Mouse (Mus musculus): ENCODE data around the gene Fam20a. TPM values are rescaled to one million over a fixed set of nuclear protein-coding genes. Genes with fewer than 3 reads are reported as not detected.

The Fam20a gene
- polyA plus RNA-seq, 1 experiment from 2014 or later, result 3.2 TPM

- no peak for ATAC-seq (ENCODE audit: borderline replicate concordance, extremely low read depth, low FRiP score, low TSS enrichment)
- Histone ChIP-seq H3K9me3 (no peaks in the 10 kb centered on the region), H3K4me3 (no peak overlapping the region), H3K9ac (no peak overlapping the region), H3K27me3 (no peaks in the 10 kb centered on the region), H3K4me2 (no peak overlapping the region), H3K27ac (no peak overlapping the region), H3K36me3 (peaks cover under 1% of the 10 kb centered on the region; the same call in 1 of the 2 replicates), H3K4me1 (peaks cover 13% of the 10 kb centered on the region)
- 77% methylated on average over 3 of the region's 3 CpGs for WGBS
Observed at GRCm38 (mm10) chr11:109675208-109675607, 46.9 kb downstream of the Fam20a start.

- Histone ChIP-seq H3K27ac (no peak overlapping the region), H3K9ac (no peak overlapping the region), H3K36me3 (peaks cover 6% of the 10 kb centered on the region; the same call in 1 of the 2 replicates), H3K4me3 (no peak overlapping the region), H3K4me1 (peaks cover 13% of the 10 kb centered on the region), H3K4me2 (no peak overlapping the region), H3K9me3 (no peaks in the 10 kb centered on the region), H3K27me3 (no peaks in the 10 kb centered on the region)
- WGBS, result 76% methylated on average over 11 of the region's 11 CpGs
- no peak for ATAC-seq (ENCODE audit: borderline replicate concordance, extremely low read depth, low FRiP score, low TSS enrichment)
Observed at GRCm38 (mm10) chr11:109674542-109674941, 47.5 kb downstream of the Fam20a start.

GRCm38 (mm10) chr11:109673741-109674140, 48.3 kb downstream of the Fam20a start:
- H3K27ac ChIP-seq, result no peak overlapping the region
- no peaks in the 10 kb centered on the region for H3K9me3 ChIP-seq
- ATAC-seq (ENCODE audit: borderline replicate concordance, extremely low read depth, low FRiP score, low TSS enrichment), result no peak
- H3K9ac ChIP-seq, result no peak overlapping the region
- WGBS, result 73% methylated on average over 7 of the region's 7 CpGs
- H3K27me3 ChIP-seq, result no peaks in the 10 kb centered on the region
- H3K36me3 ChIP-seq, result peaks cover 10% of the 10 kb centered on the region; the same call in 1 of the 2 replicates
- H3K4me1 ChIP-seq, result peaks cover 13% of the 10 kb centered on the region
- no peak overlapping the region for H3K4me3 ChIP-seq
- no peak overlapping the region for H3K4me2 ChIP-seq

- Histone ChIP-seq H3K36me3 (peaks cover 17% of the 10 kb centered on the region), H3K9ac (no peak overlapping the region), H3K9me3 (no peaks in the 10 kb centered on the region), H3K4me2 (no peak overlapping the region), H3K27me3 (no peaks in the 10 kb centered on the region), H3K27ac (no peak overlapping the region), H3K4me1 (peaks cover 13% of the 10 kb centered on the region), H3K4me3 (no peak overlapping the region)
- 56% methylated on average over 21 of the region's 21 CpGs for WGBS
- no peak for ATAC-seq (ENCODE audit: borderline replicate concordance, extremely low read depth, low FRiP score, low TSS enrichment)
Observed at GRCm38 (mm10) chr11:109672881-109673739, 49.0 kb downstream of the Fam20a start.

DNA sequence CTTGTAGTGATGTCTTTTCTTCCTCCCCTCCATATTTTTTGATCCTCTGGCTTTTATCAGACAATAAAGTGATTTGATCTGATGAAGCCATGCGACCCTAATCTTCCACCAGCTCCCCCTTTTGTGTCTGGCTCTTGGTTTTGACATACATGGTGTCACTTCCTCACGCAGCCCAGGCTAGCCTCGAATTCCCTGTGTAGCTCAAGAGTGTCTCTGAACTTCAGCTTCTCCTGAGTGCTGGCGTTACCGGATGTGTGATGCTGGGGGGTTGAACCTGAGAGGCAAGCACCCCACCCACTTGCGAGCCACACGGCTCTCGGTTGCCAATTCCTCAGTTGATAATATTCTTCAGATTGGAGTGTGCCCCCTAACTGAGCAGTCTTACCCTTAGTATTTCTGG, 49.7 kb downstream of the Fam20a start:
- no peak overlapping the region for H3K4me2 ChIP-seq
- peaks cover 13% of the 10 kb centered on the region for H3K4me1 ChIP-seq
- no peak for ATAC-seq (ENCODE audit: borderline replicate concordance, extremely low read depth, low FRiP score, low TSS enrichment)
- H3K9me3 ChIP-seq, result no peaks in the 10 kb centered on the region
- no peak overlapping the region for H3K4me3 ChIP-seq
- WGBS, result 84% methylated on average over 8 of the region's 8 CpGs
- no peak overlapping the region for H3K9ac ChIP-seq
- H3K36me3 ChIP-seq, result peaks cover 24% of the 10 kb centered on the region
- H3K27ac ChIP-seq, result no peak overlapping the region
- no peaks in the 10 kb centered on the region for H3K27me3 ChIP-seq

GRCm38 (mm10) chr11:109672021-109672324, 50.1 kb downstream of the Fam20a start:
- Histone ChIP-seq H3K9me3 (no peaks in the 10 kb centered on the region), H3K4me2 (no peak overlapping the region), H3K4me3 (no peak overlapping the region), H3K4me1 (peaks cover 13% of the 10 kb centered on the region), H3K27ac (no peak overlapping the region), H3K9ac (no peak overlapping the region), H3K36me3 (peaks cover 28% of the 10 kb centered on the region), H3K27me3 (no peaks in the 10 kb centered on the region)
- ATAC-seq (ENCODE audit: borderline replicate concordance, extremely low read depth, low FRiP score, low TSS enrichment), result no peak
- 86% methylated on average over 5 of the region's 5 CpGs for WGBS

DNA sequence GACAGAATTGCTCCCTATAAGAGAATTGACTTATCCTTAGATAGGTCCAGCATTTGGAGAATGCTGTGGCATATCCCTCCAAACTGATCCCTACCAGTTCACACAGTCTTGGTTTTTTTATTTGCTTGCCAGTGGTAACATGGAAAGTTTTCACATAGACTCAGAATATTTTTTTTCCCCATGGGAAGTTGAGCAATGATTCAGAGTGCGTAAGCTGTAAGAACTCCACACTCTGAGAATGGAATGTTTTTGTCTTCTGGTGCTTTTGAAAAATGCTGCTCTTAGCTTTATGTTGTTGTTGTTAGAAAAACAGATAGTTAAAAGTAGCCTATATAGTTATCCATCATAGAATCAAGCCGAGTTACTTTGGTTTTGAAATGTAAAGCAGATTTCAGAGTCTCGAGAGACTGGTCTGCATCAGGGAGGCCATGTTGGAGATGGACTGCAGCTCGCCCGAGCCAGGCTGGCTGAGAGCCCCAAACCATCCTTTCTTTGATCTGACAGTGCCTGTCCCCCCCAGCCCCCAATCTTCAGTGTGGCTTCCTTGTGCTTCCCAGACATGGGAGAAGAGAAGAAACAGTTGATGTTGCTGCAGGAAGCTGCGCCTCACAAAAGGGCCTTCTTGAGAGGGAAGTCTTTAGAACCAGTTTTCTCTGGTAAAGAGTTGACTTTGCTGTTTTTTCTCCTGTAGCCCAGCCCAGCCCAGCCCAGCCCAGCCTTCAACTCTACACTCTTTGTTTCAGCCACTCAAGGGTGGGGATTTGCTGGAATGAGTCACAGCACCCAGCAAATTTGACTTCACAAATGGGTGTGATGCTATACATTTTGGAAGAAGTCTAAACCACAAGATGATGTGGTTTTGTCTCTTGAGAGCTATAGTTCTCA, 50.7 kb downstream of the Fam20a start:
- H3K4me2 ChIP-seq, result no peak overlapping the region
- peaks cover 13% of the 10 kb centered on the region for H3K4me1 ChIP-seq
- no peak overlapping the region for H3K4me3 ChIP-seq
- no peaks in the 10 kb centered on the region for H3K9me3 ChIP-seq
- WGBS, result 57% methylated on average over 6 of the region's 6 CpGs
- no peak overlapping the region for H3K9ac ChIP-seq
- peak overlapping the region; percentile 58 for H3K27ac ChIP-seq
- 0 out of 2 replicates have a peak, but pooled peaks have one; percentile 24 for ATAC-seq (ENCODE audit: borderline replicate concordance, extremely low read depth, low FRiP score, low TSS enrichment)
- no peaks in the 10 kb centered on the region for H3K27me3 ChIP-seq
- peaks cover 34% of the 10 kb centered on the region for H3K36me3 ChIP-seq

GRCm38 (mm10) chr11:109670026-109670916, 51.8 kb downstream of the Fam20a start:
- no peaks in the 10 kb centered on the region for H3K9me3 ChIP-seq
- no peaks in the 10 kb centered on the region for H3K27me3 ChIP-seq
- peak; percentile 67; the same call in 1 of the 2 replicates for ATAC-seq (ENCODE audit: borderline replicate concordance, extremely low read depth, low FRiP score, low TSS enrichment)
- H3K9ac ChIP-seq, result no peak overlapping the region
- H3K4me3 ChIP-seq, result no peak overlapping the region
- peaks cover 45% of the 10 kb centered on the region for H3K36me3 ChIP-seq
- WGBS, result 47% methylated on average over 14 of the region's 14 CpGs
- H3K4me2 ChIP-seq, result no peak overlapping the region
- peaks cover 13% of the 10 kb centered on the region for H3K4me1 ChIP-seq
- peak overlapping the region; percentile 58 for H3K27ac ChIP-seq

- no peak overlapping the region for H3K27ac ChIP-seq
- H3K27me3 ChIP-seq, result no peaks in the 10 kb centered on the region
- ATAC-seq (ENCODE audit: borderline replicate concordance, extremely low read depth, low FRiP score, low TSS enrichment), result no peak
- WGBS, result 86% methylated on average over 8 of the region's 8 CpGs
- H3K4me1 ChIP-seq, result peaks cover 13% of the 10 kb centered on the region
- no peak overlapping the region for H3K4me2 ChIP-seq
- no peaks in the 10 kb centered on the region for H3K9me3 ChIP-seq
- peaks cover 54% of the 10 kb centered on the region for H3K36me3 ChIP-seq
- H3K9ac ChIP-seq, result no peak overlapping the region
- no peak overlapping the region for H3K4me3 ChIP-seq
Observed at GRCm38 (mm10) chr11:109669149-109669708, 52.9 kb downstream of the Fam20a start.

- ATAC-seq (ENCODE audit: borderline replicate concordance, extremely low read depth, low FRiP score, low TSS enrichment), result no peak
- no peak overlapping the region for H3K4me3 ChIP-seq
- peaks cover 64% of the 10 kb centered on the region for H3K36me3 ChIP-seq
- peaks cover 13% of the 10 kb centered on the region for H3K4me1 ChIP-seq
- WGBS, result 87% methylated on average over 8 of the region's 8 CpGs
- no peaks in the 10 kb centered on the region for H3K27me3 ChIP-seq
- no peak overlapping the region for H3K4me2 ChIP-seq
- H3K27ac ChIP-seq, result no peak overlapping the region
- H3K9ac ChIP-seq, result no peak overlapping the region
- no peaks in the 10 kb centered on the region for H3K9me3 ChIP-seq
Observed at GRCm38 (mm10) chr11:109668115-109668725, 53.9 kb downstream of the Fam20a start.

- Histone ChIP-seq H3K9ac (no peak overlapping the region), H3K27me3 (no peaks in the 10 kb centered on the region), H3K4me2 (no peak overlapping the region), H3K4me3 (no peak overlapping the region), H3K36me3 (peaks cover 72% of the 10 kb centered on the region), H3K9me3 (no peaks in the 10 kb centered on the region), H3K27ac (no peak overlapping the region), H3K4me1 (peaks cover 13% of the 10 kb centered on the region)
- 90% methylated on average over 19 of the region's 19 CpGs for WGBS
- ATAC-seq (ENCODE audit: borderline replicate concordance, extremely low read depth, low FRiP score, low TSS enrichment), result no peak
Observed at GRCm38 (mm10) chr11:109667371-109667770, 54.7 kb downstream of the Fam20a start.
